Mouse (Mus musculus) right cerebral cortex, postnatal 4 days (tissue): Measurements from ENCODE around the gene Lamtor3.
A peak's percentile ranks its signal among the peaks of the same experiment; 100 is the strongest.
"Not testable (repeated sequence)": the region's sequence is repeated elsewhere in the genome, so short reads cannot be mapped to it uniquely, and the experiment has no call there.

Source experiments
- DNase-seq: peaks from one replicate; pipeline ENCODE4 v3.0.0-alpha.2; 2022

The Lamtor3 gene

DNA sequence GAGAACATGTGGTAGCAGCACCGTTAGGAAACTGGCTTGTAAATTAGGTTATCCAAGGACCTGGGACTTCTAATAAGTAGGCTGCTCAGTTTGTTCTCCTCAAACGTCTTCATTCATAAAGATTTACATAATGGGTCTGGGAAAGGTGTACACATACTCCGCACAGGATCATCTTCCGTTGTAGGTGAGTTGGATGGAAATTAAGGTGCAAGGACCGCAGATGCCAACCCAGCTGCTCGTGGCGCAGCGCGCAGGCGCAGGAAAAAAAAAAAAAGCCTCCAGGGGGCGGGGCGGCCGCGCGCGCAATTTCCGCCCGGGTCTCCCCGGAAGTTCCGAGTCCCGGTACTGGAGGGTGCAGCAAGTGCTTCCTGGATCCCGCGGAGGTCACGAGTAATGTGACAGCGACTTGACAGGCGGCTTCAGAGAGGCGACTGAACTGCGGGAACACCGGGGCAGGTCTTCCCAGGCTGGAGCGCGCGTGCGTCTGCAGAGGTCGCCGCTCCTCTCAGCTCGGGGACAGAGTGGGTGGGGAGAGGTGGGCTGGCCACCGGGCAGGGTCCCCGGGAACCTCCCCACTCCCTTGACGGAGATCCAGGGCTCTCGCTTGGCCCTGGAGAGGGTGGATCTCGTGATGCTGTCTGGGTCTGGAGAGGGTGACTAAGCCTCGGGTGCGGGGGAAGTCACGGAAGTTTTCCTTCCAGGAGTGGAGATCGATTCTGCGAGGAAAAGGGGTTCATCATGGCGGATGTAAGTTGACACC, at the start of gene Lamtor3:
Gene Lamtor3, plus strand, starts transcription at position 335 of the 760 bp plus-strand sequence.
- DNase-seq, result peak; percentile 82

DNA sequence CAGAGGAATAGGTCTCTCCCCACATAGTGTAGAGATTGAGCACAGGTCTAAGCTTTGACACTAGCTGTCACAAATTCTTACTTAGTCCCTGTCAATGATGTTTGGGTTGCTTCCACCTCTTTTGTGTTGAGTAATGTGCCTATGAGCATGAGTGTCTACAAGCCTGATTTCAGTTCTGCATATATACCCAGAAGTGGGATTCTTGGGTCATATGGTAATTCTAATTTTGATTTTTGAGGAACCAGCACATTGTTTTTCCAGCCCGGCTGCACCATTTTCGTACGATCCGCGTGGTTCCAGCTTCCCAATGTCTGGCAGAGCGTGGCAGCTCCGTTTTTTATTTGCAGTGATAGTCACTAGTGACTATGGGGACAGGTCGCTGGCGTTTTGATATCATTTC, 48.9 kb upstream of the Lamtor3 start:
- DNase-seq, result no peak

DNA sequence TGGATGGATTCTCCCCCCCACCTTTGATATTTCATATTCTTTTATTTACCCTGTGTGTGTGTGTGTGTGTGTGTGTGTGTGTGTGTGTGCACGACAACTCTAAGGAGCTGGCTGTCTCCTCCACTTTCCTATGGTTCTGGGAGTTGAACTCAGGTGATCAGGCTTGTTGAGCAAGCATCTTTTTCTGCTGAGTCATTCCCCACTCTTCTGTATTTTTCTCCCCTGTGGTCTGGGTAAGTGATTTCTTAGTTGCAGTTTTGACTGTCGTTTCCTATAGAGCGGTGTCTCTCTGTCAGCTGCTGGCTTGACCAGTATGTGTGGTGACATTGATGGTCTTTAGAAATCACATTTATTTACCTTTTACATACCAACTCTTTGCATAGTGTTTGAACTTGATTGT, 39.0 kb upstream of the Lamtor3 start:
- DNase-seq, result no peak

DNA sequence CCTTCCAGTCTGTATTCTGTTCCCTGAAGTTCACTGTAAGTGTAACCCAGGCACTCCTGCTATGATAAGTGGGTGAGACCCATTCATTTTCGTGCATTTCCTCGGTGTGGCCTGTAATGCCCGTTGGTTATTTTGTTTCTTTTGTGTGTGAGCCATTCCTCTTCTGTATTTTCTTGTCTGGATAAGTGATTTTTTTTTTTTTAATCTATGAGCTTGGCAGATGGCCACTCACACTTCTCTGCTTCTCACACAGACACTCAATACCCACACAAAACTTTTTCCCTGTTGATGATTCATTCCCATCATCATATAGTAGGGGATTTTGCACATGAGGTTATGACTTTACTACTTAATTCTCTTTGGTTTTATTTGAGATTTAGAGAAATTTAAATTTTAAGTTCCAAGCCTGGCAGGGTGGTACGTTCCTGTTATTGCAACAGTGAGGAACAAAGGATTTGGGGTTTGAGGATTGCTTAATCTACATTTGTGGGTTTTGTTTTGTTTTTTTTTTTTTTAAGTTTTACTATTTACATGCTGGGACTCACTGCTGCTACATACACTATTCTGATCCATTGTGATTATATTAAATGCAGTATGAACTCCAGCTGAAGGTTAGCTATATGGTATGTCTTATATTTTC, 38.1 kb upstream of the Lamtor3 start:
- DNase-seq, result no peak

DNA sequence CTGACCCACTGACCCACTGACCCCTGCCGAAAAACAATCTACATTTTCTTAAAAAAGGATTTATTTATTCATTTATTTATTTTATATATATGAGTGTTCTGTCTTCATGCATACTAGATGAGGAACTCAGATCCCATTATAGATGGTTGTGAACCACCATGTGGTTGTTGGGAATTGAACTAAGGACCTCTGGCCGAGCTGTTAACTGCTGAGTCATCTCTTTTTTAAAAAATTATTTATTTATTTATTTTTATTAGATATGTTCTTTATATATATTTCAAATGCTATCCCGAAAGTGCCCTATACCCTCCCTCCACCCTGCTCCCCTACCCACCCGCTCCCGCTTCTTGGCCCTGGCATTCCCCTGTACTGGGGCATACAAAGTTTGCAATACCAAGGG, 37.2 kb upstream of the Lamtor3 start:
- DNase-seq, result no peak

DNA sequence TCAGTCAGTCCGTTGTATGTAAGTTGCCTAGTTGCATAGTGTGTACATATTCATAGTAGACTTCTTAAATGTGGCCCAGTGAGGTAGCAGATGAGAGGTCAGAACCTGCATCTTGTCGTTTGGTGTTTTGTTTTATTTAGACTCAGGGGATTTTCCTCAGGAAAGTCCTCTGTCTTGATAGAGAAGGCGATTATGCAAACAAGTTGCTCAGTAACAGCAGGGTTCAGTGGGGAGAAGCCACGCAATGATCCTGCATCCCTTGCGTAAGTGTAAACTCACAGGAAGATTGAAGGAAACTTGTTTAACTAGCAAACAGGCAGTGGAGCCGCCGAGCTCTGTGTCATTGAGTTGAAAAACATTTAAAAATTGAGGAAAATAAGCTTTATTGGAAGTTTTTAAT, 30.3 kb upstream of the Lamtor3 start:
- DNase-seq, result no peak

DNA sequence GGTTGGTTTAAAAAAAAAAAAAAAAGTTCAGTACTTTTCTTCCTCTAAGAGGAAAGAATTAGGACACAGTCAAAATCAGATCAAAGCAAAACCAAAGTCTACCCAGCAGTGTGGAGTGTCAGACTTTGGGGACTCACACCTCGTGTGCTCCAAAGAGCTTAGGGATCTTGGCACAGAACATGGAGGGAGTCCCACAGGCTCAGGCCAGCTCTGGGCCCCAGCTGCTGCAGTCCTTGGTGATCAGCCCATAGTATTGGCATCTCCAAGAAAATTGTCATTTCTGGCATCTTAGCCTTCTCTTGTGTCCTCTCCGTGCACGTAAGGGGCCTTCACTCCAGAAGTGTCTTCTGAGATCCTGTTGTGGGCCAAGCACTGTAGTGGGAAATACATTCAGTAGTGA, 27.2 kb upstream of the Lamtor3 start:
- DNase-seq, result no peak

DNA sequence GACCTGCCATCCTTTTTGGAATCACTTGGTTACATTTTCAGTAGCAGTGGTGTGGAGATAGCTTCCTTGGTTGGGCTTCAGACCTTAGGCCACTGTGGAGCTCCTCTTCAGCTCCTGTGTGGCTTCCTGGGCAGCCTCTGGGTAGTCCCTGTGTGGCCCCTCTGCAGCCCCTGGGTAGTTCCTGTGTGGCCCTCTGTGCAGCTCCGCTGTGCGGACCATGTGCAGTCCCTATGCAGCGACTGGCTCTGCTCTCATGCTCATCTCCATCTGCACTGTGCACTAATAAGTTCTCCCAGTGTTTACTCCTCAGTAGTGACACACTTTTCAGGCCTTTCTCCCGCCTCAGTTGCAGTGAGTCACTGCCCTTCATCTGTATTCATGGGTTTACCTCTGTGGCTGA, 26.2 kb upstream of the Lamtor3 start:
- DNase-seq, result no peak

DNA sequence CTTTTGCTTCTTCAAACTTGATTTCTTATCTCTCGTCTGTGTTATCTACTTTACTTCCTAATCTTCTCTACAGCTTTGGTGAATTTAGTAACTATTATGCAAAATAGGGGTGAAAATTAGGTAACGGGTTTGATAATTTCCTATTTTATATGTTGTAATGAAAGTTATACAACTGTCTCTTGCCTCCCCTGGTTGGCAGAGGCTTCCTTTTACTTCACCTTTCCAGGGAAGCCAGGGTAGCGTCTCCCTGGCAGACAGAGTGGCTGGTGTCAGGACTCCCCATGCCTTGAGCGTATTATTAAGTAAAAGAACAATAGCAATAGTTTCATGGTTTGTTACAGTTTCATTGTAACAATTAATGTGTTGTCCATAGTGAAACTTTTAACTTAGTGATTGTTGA, 24.5 kb upstream of the Lamtor3 start:
- no peak for DNase-seq

DNA sequence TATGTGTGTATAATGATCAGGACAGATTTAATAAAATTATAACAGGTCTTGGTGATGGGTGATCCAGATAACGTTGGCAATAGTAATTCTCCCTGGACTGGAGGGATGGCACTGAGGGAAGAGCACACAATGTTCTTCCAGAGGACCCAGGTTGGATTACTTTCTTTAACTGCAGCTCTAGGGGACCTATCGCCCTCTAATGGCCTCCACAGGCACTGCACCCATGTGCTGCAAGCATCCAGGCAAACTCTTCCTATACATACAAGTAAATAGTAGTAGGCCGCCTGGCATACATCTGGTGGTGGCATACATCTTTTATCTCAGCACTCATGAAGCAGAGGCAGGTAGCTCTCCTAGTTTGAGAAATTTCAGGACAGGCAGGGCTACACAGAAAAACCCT, 23.1 kb upstream of the Lamtor3 start:
- no peak for DNase-seq

DNA sequence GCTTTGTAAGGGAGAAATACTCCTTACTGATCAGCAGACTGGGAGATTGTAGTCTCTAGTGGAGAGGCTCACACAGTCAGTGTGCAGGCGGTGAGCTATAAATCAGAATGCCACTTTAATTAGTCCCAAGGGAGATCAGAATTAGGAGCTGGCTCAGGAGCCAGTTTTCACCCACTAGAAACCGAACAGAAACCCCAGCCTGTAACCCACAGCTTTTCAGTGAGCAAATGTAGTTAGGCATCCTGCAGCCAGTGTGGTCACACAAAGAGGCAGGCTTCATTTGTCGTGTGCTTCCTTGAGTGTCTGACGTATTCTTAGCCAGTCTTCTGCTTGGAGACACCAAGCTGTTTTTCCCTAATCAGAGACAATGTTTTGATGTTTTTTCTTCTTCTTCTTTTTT, 21.9 kb upstream of the Lamtor3 start:
- no peak for DNase-seq

DNA sequence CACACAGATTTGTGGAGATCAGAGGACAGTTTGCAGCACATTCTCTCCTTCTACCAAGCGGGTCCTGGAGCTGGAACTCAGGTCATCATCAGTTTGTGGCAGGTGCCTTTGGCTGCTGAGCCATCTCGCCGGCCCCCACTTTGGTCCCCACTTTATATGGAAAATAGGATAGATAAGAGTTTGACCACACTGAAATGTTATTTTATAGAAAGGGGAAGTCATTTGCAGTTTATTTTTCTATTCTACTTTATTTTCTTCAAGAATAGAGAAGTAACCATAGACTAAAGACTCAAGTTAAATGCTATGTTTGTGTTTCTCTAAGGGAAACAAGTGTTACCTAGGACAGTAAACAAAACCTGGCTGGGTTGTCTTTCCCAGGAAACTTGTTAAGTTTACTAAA, 21.4 kb upstream of the Lamtor3 start:
- DNase-seq, result no peak

DNA sequence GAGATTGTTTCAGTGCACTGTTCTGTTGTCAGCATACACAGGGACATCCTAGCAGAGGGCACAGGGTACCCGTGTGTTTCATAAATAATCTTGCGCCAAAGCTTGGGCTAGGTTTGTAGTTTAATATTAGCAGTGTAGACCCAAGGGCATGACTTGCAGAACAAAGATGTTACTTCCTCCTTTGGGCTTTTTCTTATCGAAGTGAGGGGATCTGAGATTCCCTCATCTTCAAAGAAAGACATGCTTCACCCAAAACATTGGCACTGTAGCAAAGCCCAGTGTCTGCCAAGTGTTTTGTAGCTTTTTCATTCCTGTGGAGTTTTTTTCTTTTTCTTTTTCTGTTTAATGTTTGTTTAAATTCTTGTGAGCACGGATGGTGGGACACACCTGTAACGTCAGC, 20.6 kb upstream of the Lamtor3 start:
- DNase-seq, result no peak

DNA sequence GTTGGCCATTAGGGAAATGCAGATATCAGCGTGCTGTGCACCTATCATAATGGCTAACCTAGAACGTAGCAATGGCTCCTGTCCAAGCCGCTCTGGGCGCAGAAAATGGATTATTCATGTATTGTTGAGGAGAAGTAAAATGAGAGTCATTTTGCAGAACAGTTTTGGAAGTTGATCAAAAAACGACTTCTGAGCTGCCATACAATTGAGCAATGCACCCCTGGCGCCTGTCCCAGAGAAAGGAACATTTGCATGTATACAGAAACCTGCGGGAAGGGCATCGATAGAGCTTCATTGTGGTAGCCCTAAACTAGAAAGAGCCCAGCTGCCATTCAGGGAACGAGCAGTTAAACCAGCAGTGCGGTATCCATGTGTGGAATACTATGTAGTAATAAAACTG, 18.2 kb upstream of the Lamtor3 start:
- DNase-seq, result peak; percentile 28

DNA sequence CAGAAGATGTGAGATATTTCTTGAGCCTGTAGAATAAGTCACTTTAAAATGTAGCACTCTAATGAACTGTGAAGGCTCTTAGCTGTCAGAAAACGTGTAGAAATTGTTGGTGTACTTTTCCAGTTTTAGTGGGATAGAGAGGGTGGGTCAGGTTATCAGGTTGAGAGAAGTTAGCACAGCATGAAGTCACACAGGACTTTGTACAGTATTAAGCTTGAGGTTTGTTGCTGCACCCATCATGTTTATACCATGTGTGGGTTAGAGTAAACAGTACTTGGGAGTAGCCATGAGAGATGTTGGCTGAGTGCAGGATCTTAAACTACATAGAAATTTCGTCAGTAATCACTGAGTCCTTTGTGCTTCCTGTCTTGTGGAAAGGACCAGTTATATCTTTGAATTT, 5.2 kb upstream of the Lamtor3 start:
- DNase-seq, result no peak

DNA sequence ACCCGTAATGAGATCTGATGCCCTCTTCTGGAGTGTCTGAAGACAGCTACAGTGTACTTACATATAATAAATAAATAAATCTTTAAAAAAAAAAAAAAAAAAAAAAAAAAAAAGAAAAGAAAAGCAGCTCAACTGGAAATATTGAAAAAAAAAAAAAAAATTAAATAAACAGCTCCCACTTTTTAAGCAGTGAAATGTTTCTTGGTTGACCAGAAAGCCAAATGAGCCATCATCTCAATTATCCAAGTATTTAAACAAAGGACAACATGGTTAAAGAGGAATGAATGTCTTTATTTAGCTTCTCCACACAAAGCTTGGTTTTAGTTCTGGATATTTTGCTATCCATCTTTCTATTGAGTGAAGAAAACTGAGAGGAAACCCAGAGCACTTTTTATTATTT, 3.7 kb upstream of the Lamtor3 start:
- DNase-seq, result not testable (repeated sequence)

DNA sequence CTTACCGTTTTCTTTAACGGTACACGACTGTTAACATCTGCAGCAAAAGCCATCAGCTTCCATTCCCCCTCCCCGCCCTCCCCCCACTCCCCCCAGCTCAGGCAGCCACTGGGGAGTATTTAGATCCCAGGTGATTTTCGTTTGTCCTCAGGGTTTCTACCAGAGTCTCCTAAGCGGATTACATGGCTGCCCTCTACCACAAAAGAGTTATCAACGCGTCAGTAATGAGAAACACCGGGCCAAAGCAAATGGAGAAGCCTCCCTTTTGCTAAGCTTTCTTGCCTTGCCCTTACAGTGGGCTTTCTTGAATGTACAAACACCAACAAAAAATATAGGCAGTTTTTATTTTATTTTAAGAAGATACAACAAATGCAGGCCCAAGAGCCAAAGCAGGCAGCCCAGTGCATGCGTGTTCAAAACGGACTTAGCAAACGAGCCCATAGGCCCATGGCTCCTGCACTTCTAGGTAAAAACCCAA, 573 bp upstream of the Lamtor3 start:
- no peak for DNase-seq

DNA sequence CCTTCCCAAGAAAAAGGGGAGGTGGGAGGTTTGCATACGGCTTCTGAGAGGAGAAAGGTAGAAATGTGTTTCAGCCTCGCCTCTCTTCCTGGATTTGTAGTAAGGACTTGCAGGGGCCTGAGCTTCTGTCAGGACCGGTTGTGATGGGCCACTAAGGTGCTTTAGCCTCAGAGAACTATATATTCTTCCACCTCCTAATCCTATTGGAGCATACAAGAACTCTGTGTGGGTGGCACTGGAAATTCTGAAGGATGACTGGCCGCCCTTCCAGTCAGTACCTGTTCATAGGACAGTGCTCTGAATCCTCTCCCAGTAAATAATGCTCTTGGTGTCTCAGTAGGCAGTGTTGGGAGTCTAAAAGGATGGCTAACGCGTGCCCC, 616 bp downstream of the Lamtor3 start:
- DNase-seq, result no peak

DNA sequence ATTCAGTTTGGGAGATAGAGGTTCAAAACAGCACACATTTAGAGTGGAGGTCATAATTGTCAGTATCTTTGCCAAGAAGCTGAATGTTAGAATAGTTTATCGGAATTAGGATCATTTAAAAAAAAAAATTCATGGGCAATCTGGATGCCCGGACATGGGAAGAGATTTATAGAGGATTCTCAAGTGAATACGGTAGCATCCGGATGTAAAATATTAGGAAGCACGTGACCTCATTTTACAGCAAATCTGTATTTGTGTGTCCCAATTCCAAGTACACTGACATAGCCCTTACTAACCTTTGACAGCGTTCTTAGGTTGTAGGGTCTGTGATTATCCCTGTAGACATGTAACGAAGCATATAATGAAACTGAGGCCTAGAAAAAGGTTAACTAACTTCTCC, 1.1 kb downstream of the Lamtor3 start:
- no peak for DNase-seq

DNA sequence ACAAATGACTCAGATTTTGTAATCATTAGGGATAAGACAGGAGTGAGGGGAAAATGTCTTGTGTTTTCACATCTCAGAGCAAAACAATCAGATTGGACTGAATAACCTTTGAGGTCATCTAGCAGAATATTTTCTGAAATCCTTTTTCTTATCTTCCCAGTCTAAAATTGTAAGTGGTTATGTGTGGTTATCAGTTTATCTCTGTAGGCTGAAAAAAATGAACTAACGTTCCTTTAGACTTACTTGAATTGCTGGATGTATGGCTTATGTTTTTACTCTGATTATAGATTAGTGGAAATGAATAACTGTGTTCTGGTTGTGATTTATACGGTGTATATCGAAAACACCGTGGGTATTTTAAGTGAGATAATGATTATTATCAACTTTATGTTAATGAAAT, 2.3 kb downstream of the Lamtor3 start:
- no peak for DNase-seq

DNA sequence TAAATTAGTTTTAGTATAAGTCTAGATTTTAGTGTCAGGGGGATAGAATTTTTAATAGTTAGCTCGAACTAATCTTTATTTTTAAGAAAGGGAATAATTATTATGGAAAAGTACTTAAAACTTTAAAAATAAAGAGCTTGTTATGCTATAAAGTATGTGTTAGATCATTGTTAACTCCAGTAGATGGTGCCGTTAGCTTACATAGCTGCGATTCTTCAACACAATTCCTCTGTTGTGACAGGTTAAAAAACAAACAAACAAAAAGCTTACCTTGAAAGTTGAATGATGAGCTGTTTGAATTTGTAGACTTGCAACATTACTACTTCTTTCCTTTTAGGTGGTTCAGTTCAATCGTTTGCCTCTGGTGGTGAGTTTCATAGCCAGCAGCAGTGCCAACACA, 8.7 kb downstream of the Lamtor3 start:
- DNase-seq, result no peak

DNA sequence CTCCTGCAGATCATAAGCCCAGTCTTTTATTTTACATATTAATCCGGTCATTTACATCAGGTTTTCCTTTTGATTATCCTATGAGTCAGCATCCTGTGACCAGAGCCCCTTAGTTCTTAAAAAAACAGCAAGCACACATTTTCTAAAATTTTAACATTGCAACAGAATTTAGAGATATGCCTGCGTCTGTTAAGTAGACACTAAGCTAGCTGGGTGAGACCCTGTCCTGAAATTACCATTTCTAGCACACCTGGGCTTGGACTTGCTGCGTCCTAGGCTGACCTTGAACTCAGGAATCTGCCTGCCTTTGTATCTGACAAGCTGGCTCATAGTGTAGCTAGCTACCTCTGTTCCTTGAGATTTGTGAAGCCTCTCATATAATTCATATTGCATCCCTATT, 11.6 kb downstream of the Lamtor3 start:
- DNase-seq, result no peak

DNA sequence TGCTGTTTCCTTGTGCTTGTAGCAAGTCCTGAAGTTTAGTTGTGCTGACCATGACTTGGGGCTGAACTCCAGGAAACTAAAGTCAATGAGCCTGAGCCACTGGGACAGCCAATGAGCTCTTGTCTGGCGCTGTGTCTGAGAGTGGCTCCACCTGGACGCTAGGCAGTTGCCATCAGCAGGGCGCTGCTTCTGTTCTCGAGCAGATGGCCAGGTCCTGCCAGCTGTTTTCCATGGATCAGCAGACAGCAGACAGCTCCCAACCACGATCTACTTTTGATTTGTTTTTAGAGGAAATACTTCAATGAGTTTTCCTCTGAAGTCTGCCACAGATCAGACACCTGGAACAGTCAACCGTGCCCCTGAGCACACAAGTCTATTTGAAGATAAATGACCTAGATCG, 14.4 kb downstream of the Lamtor3 start:
- no peak for DNase-seq

DNA sequence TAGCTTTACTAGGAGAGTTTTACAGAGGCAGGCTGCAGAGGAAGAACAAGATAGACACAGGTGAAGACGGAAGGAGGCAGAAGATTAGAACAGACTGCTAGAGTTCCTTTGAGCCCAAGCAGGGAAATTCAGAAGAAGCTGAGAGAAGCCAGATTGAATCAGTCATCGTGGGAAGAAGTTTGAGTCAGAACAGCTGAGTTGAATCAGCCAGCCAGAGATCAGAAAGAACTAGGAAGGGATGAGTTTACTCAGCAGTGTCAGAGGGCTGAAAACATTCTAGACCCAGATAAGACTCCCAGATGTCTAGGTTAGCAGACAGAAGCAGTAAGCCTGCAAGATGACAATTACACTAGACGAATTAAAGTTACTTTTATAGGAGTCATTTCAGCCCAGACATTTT, 15.7 kb downstream of the Lamtor3 start:
- DNase-seq, result no peak
